Mouse (Mus musculus) neural tube, embryonic 10.5 days (tissue): ENCODE data around the gene Col25a1.

ENCODE experiments used
- DNase-seq: peaks from one replicate; pipeline ENCODE4 v3.0.0-alpha.2; 2017; ENCODE audit warnings: low spot score; ENCODE audit errors: extremely low spot score

Col25a1 gene

DNA sequence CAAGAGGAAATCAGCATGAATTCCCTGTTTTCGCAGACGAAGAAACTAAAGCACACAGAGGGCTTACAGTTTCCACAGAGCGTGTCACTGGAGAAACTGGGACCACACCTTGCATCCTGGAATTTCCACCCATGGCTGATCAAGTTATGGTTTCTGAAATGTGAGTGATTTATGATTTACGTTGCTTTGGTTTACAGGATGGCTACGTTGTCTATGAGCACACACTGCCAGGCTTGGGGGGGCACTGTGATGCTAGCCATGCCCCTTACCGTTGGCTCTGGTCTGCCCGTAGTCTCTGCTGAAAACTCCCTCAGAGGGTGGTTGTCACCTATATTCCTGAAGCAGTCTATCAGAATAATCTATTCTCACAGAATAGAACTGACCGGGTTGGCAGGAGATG lies at the start of gene Col25a1:
Gene Col25a1, plus strand, starts transcription at position 301 of the 400 bp plus-strand sequence.
- DNase-seq = no peak

- no peak for DNase-seq
These were observed 48.0 kb upstream of the Col25a1 start for GRCm38 (mm10) chr3:130083312-130083711.

GRCm38 (mm10) chr3:130086372-130087080 lies 44.8 kb upstream of the Col25a1 start:
- no peak for DNase-seq

- DNase-seq = no peak
These were observed 43.8 kb upstream of the Col25a1 start for GRCm38 (mm10) chr3:130087466-130087865.

- DNase-seq = no peak
These were observed 42.6 kb upstream of the Col25a1 start for GRCm38 (mm10) chr3:130088654-130089053.

DNA sequence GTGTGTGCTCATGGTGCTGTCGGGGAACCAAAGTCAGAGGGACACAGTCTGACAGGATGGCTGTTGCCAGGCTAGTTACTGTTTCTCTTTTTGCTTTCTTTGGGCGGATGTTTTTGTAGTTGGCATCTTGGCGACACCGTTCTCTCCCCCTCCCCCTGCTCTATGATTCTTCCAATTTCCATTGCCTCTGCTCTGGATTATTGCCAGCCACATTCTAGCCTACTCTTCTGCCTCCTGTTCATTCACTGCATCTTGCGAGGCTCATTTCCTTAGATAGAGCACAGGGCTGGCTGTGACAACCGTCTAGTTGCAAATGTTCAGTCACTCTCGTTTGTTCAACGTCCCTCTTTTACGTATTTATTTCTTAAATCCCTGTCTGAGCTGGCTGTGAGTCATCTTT lies 40.8 kb upstream of the Col25a1 start:
- DNase-seq = no peak

GRCm38 (mm10) chr3:130094125-130094704 lies 37.1 kb upstream of the Col25a1 start:
- no peak for DNase-seq

- DNase-seq = peak; percentile 30
These were observed 36.0 kb upstream of the Col25a1 start for GRCm38 (mm10) chr3:130095160-130095781.

GRCm38 (mm10) chr3:130103486-130103885 lies 27.8 kb upstream of the Col25a1 start:
- DNase-seq = no peak

DNA sequence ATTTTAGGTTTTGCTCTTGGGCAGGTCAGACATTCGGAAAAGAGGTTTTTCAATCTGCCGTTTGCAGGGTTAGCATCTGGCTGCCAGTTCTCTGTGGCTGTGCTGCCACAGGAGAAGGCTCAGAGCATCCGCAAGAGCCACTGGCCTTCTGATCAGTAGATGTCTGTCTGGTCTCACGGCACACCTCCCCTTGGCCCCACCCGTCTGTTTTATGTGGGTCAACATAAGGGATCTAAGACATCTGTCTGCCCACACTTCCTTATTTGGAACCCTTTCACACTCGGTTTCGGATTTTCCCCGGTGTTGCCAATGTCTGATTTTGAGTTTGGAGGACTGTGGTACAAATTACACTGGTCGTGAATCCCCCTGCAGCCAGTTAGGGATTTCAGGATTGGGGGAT lies 26.8 kb upstream of the Col25a1 start:
- no peak for DNase-seq

DNA sequence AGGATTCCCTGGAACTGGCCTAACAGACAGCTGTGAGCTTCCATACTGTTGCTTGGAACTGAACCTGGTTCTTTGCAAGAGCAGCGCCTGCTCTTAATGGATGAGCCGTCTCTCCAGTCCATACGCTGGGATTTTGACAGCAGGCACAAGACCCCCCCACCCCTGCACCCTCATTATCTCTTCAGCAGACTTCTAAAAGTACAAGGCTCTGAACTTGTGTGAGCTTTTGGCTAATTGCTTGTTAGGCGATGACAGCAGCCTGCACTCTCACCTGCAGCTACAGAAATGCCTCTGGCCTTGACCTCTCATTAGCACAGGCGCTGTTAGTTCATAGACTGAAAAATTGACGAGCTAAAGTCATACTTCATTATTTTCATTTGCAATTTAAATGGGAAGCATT lies 14.4 kb upstream of the Col25a1 start:
- DNase-seq = no peak

DNA sequence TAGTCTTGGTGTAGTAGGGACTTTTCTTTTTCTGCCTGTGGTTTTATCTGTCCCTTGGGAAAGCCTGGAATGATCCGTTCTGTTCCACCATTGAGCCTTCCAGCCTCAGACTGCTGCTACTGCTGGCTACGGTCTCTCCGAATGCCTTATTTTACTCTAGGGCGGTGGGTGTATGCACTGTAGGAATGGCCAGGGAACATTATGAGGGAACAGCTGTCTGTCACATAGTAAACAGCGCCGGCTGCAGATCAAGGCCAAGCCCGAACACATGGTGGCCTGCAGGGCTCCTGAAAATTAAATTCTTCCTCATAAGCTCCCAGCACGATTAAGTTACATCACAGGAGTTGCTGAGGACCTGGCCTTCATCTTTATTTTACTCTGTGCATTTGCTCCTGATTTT lies 3.5 kb upstream of the Col25a1 start:
- no peak for DNase-seq

DNA sequence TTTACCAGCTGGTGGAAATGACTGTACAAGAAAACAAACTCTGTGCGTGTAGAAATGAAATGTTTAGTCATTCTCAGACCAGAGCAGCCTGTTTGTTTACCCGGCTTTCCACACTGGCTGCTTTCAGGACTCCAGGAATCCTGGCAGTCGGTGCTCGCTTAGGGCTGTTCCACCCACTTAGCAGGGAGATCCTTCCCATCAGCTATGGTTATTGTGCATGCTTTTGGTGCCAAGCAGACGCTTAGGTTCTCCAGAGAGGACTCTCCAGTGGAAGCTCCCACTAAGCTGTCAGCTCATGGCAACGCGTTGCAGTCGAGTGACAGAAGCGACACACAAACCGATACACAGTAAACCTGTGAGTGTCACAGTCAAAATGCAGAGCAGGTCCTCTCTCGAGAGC lies 2.7 kb upstream of the Col25a1 start:
- DNase-seq = no peak

DNA sequence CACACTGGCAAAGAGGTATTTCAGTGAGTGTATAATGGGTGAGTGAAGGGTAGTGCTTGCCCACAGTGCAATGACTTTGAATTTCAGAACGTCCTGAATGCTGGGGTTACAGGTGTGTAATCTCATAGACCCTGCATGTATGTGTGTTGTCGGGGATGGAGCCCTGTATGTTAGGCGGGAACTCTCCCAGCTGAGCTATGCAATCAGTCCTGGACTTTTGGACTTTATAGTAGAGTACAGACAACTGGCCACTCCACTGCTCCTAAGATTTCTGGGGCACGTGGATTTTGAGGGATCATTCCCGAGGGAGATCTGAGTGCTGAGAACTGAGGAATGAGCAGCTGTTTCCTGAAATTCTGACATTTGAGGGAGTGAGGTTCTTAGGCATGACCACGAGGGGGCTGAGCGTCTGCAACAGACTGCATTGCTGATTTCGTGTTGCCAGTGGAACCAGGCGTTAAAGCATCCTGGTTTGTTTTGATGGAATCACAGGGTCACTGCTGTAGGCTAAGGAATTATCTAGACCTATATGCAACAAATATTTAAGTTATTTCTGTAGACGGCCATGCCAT lies 1.6 kb upstream of the Col25a1 start:
- DNase-seq = no peak

GRCm38 (mm10) chr3:130137204-130137603 lies 5.9 kb downstream of the Col25a1 start:
- no peak for DNase-seq

DNA sequence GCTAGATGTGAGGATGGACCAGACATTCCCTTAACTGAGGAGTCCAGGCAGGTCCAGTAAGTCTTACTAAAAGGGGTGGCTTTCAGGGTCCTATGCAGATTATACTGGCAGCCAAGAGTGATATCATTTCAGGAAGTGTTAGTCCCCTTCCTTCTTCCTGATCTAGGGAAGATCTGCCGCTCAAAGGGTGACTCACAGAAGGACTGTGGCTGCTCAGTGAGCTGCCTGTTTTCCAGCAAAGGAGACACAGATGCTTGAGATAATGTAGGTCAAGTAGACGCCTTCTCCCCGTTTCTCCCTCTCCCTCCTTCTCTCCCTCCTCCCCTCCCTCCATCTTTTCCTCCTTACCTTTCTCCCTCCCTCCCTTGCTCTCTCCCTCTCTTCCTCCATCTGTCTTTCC lies 6.3 kb downstream of the Col25a1 start:
- DNase-seq = no peak

GRCm38 (mm10) chr3:130145874-130146273 lies 14.6 kb downstream of the Col25a1 start:
- no peak for DNase-seq

GRCm38 (mm10) chr3:130147827-130148226 lies 16.5 kb downstream of the Col25a1 start:
- no peak for DNase-seq

- DNase-seq = no peak
These were observed 17.9 kb downstream of the Col25a1 start for GRCm38 (mm10) chr3:130149180-130149579.

DNA sequence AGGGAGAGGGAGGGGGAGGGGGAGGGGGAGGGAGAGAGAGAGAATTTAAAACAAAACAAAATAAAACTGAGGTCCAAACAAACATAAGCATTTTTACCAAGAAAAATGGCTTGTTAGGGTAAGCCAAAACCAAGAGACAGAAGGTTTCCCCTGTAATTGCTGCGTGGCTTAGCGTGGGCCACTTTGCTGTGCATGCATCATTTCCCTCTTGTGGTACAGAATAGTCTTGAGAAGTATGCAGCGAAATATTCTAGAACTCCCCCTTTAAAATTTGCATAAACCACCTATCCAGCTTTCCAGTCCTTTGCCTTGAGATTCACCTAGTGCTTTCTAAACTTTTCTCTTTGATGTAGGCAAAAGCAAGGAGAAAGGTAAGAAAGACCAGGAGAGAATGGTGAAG lies 21.8 kb downstream of the Col25a1 start:
- DNase-seq = no peak

- no peak for DNase-seq
These were observed 26.2 kb downstream of the Col25a1 start for GRCm38 (mm10) chr3:130157551-130157950.

DNA sequence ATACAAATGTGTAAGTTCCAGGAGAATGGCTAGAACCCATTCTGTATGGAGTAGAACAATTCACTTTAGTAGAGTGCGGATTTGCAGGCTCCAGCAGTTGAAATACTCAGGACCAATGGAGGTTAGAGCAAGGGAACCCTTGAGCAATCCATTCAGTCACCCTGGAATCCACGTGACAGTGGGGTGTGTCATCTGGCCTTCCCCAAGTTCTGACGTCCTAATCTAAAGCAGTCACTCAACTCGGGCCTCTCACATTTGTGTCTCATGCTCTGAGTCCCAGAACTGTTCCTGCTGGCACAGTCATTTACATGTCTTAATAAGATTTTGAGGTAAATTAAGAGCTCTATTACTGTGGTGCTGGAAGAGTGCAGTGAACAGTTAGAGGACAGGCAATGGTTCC lies 28.6 kb downstream of the Col25a1 start:
- DNase-seq = no peak
